Mouse (Mus musculus): ENCODE measurements around the gene Trmt1. TPM values are rescaled to one million over a fixed set of nuclear protein-coding genes. Genes with fewer than 3 reads are reported as not detected.

Gene Trmt1
- total RNA-seq, 1 experiment = 260 TPM

GRCm38 (mm10) chr8:84704356-84704755, 18.2 kb downstream of the Trmt1 start:
- H3K9ac ChIP-seq (ENCODE audit: insufficient read depth, low read depth, low read length, poor library complexity, severe bottlenecking) = no peak overlapping the region

GRCm38 (mm10) chr8:84704867-84705831, 19.0 kb downstream of the Trmt1 start:
- TF ChIP-seq MAFK (IDR thresholded peaks at IDR 0.05; ENCODE audit: insufficient read depth, low read depth, low read length) (no peak), ZC3H11A (IDR thresholded peaks at IDR 0.05; ENCODE audit: borderline replicate concordance, low read depth, low read length) (no peak), CHD2 (IDR thresholded peaks at IDR 0.05; ENCODE audit: low read depth, low read length) (no peak), ZNF384 (IDR thresholded peaks at IDR 0.05; ENCODE audit: low read depth, low read length) (no peak), HCFC1 (IDR thresholded peaks at IDR 0.05; ENCODE audit: borderline replicate concordance, insufficient read depth, low read length) (no peak)
- peaks cover 0 to 41% of the 10 kb centered on the region in 2 experiments; a peak in 2 of 4 replicates for H3K4me1 ChIP-seq (ENCODE audit: control insufficient read depth in 2 of 2, insufficient read depth in 2 of 2, low read length in 2 of 2, poor library complexity in 1 of 2)
- no peak overlapping the region for H3K27ac ChIP-seq (ENCODE audit: insufficient read depth, low read depth, low read length, poor library complexity, severe bottlenecking)
- peak overlapping the region; percentile 37 to 54 for H3K4me3 ChIP-seq (ENCODE audit: insufficient read depth in 1 of 2, low read depth in 1 of 2, low read length in 2 of 2, poor library complexity in 1 of 2, severe bottlenecking in 1 of 2)
- peak overlapping the region; percentile 10; the same call in 1 of the 2 replicates for H3K9ac ChIP-seq (ENCODE audit: insufficient read depth, low read depth, low read length, poor library complexity, severe bottlenecking)
- DNase-seq (ENCODE audit: low read depth, low spot score) = no peak
- H3K9me3 ChIP-seq (ENCODE audit: control insufficient read depth, insufficient read depth, low read depth, low read length) = no peaks in the 10 kb centered on the region
- in situ Hi-C loops (cut with MboI; ENCODE audit: low sequenced_read_pairs in 2 of 2, unreplicated experiment in 2 of 2) = loop anchor here in 1 of 2 experiments (10.0 kb wide), 2 partner anchors 70 to 110 kb away; no protein-coding TSS in a partner anchor
- H3K36me3 ChIP-seq (ENCODE audit: control insufficient read depth, insufficient read depth, low read length, poor library complexity, severe bottlenecking) = peaks cover under 1% of the 10 kb centered on the region; the same call in 1 of the 2 replicates

More at GRCm38 (mm10) chr8:84704356-84704755, 18.2 kb downstream of the Trmt1 start:
- Histone ChIP-seq H3K9me3 (ENCODE audit: control insufficient read depth, insufficient read depth, low read depth, low read length) (no peaks in the 10 kb centered on the region), H3K4me1 (ENCODE audit: control insufficient read depth in 2 of 2, insufficient read depth in 2 of 2, low read length in 2 of 2, poor library complexity in 1 of 2) (peaks cover 2 to 44% of the 10 kb centered on the region in 2 experiments; a peak in 2 of 4 replicates), H3K4me3 (ENCODE audit: insufficient read depth in 1 of 2, low read depth in 1 of 2, low read length in 2 of 2, poor library complexity in 1 of 2, severe bottlenecking in 1 of 2) (peak overlapping the region; percentile 37 to 66; a peak in 3 of 4 replicates), H3K27ac (ENCODE audit: insufficient read depth, low read depth, low read length, poor library complexity, severe bottlenecking) (no peak overlapping the region), H3K36me3 (ENCODE audit: control insufficient read depth, insufficient read depth, low read length, poor library complexity, severe bottlenecking) (peaks cover 6% of the 10 kb centered on the region)
- TF ChIP-seq MAFK (IDR thresholded peaks at IDR 0.05; ENCODE audit: insufficient read depth, low read depth, low read length) (no peak), ZC3H11A (IDR thresholded peaks at IDR 0.05; ENCODE audit: borderline replicate concordance, low read depth, low read length) (no peak), CHD2 (IDR thresholded peaks at IDR 0.05; ENCODE audit: low read depth, low read length) (no peak), HCFC1 (IDR thresholded peaks at IDR 0.05; ENCODE audit: borderline replicate concordance, insufficient read depth, low read length) (no peak), ZNF384 (IDR thresholded peaks at IDR 0.05; ENCODE audit: low read depth, low read length) (no peak)
- peak; percentile 93 for DNase-seq (ENCODE audit: low read depth, low spot score)
- in situ Hi-C loops (cut with MboI; ENCODE audit: low sequenced_read_pairs in 2 of 2, unreplicated experiment in 2 of 2) = loop anchor here in 1 of 2 experiments (10.0 kb wide), 2 partner anchors 70 to 110 kb away; no protein-coding TSS in a partner anchor

- Histone ChIP-seq H3K4me1 (ENCODE audit: control insufficient read depth in 2 of 2, insufficient read depth in 2 of 2, low read length in 2 of 2, poor library complexity in 1 of 2) (peaks cover 0 to 39% of the 10 kb centered on the region in 2 experiments; a peak in 2 of 4 replicates), H3K9ac (ENCODE audit: insufficient read depth, low read depth, low read length, poor library complexity, severe bottlenecking) (no peak overlapping the region), H3K4me3 (ENCODE audit: insufficient read depth in 1 of 2, low read depth in 1 of 2, low read length in 2 of 2, poor library complexity in 1 of 2, severe bottlenecking in 1 of 2) (peak overlapping the region in 1 of 2 experiments; percentile 54; a peak in 2 of 4 replicates), H3K9me3 (ENCODE audit: control insufficient read depth, insufficient read depth, low read depth, low read length) (no peaks in the 10 kb centered on the region), H3K27ac (ENCODE audit: insufficient read depth, low read depth, low read length, poor library complexity, severe bottlenecking) (no peak overlapping the region), H3K36me3 (ENCODE audit: control insufficient read depth, insufficient read depth, low read length, poor library complexity, severe bottlenecking) (no peaks in the 10 kb centered on the region)
- in situ Hi-C loops (cut with MboI; ENCODE audit: low sequenced_read_pairs in 2 of 2, unreplicated experiment in 2 of 2) = loop anchor here in 1 of 2 experiments (10.0 kb wide), 2 partner anchors 69 to 109 kb away; no protein-coding TSS in a partner anchor
- no peak for DNase-seq (ENCODE audit: low read depth, low spot score)
- TF ChIP-seq HCFC1 (IDR thresholded peaks at IDR 0.05; ENCODE audit: borderline replicate concordance, insufficient read depth, low read length) (no peak), ZNF384 (IDR thresholded peaks at IDR 0.05; ENCODE audit: low read depth, low read length) (no peak), MAFK (IDR thresholded peaks at IDR 0.05; ENCODE audit: insufficient read depth, low read depth, low read length) (no peak), ZC3H11A (IDR thresholded peaks at IDR 0.05; ENCODE audit: borderline replicate concordance, low read depth, low read length) (no peak), CHD2 (IDR thresholded peaks at IDR 0.05; ENCODE audit: low read depth, low read length) (no peak)
Observed at GRCm38 (mm10) chr8:84705960-84706359, 19.9 kb downstream of the Trmt1 start.

- in situ Hi-C loops (cut with MboI; ENCODE audit: low sequenced_read_pairs in 2 of 2, unreplicated experiment in 2 of 2) = loop anchor here in 1 of 2 experiments (10.0 kb wide), 2 partner anchors 68 to 108 kb away; no protein-coding TSS in a partner anchor
- TF ChIP-seq CHD2 (IDR thresholded peaks at IDR 0.05; ENCODE audit: low read depth, low read length) (no peak), MAFK (IDR thresholded peaks at IDR 0.05; ENCODE audit: insufficient read depth, low read depth, low read length) (no peak), ZNF384 (IDR thresholded peaks at IDR 0.05; ENCODE audit: low read depth, low read length) (no peak), ZC3H11A (IDR thresholded peaks at IDR 0.05; ENCODE audit: borderline replicate concordance, low read depth, low read length) (no peak), HCFC1 (IDR thresholded peaks at IDR 0.05; ENCODE audit: borderline replicate concordance, insufficient read depth, low read length) (no peak)
- peak overlapping the region; percentile 45 to 47 for H3K4me3 ChIP-seq (ENCODE audit: insufficient read depth in 1 of 2, low read depth in 1 of 2, low read length in 2 of 2, poor library complexity in 1 of 2, severe bottlenecking in 1 of 2)
- no peak for DNase-seq (ENCODE audit: low read depth, low spot score)
- H3K27ac ChIP-seq (ENCODE audit: insufficient read depth, low read depth, low read length, poor library complexity, severe bottlenecking) = no peak overlapping the region
- no peaks in the 10 kb centered on the region for H3K36me3 ChIP-seq (ENCODE audit: control insufficient read depth, insufficient read depth, low read length, poor library complexity, severe bottlenecking)
- H3K4me1 ChIP-seq (ENCODE audit: control insufficient read depth in 2 of 2, insufficient read depth in 2 of 2, low read length in 2 of 2, poor library complexity in 1 of 2) = peaks cover 0 to 34% of the 10 kb centered on the region in 2 experiments; a peak in 2 of 4 replicates
- no peaks in the 10 kb centered on the region for H3K9me3 ChIP-seq (ENCODE audit: control insufficient read depth, insufficient read depth, low read depth, low read length)
- H3K9ac ChIP-seq (ENCODE audit: insufficient read depth, low read depth, low read length, poor library complexity, severe bottlenecking) = no peak overlapping the region
Observed at GRCm38 (mm10) chr8:84706610-84707266, 20.6 kb downstream of the Trmt1 start.

All from ES-E14 (cell line).